Mouse (Mus musculus): ENCODE results near the gene Tmem132c.

Tmem132c gene

GRCm38 (mm10) chr5:127289659-127290058 is 48.1 kb downstream of the Tmem132c start:
- DNase-seq, result no peak

- DNase-seq, result no peak
Observed at GRCm38 (mm10) chr5:127290461-127291250, 49.0 kb downstream of the Tmem132c start.

GRCm38 (mm10) chr5:127291581-127291980 is 50.0 kb downstream of the Tmem132c start:
- DNase-seq, result no peak

GRCm38 (mm10) chr5:127293698-127294097 is 52.1 kb downstream of the Tmem132c start:
- DNase-seq, result no peak

- DNase-seq, result no peak
Observed at GRCm38 (mm10) chr5:127297461-127297860, 55.9 kb downstream of the Tmem132c start.

GRCm38 (mm10) chr5:127298060-127298459 is 56.5 kb downstream of the Tmem132c start:
- no peak for DNase-seq

GRCm38 (mm10) chr5:127299010-127299409 is 57.4 kb downstream of the Tmem132c start:
- no peak for DNase-seq

- DNase-seq, result peak; percentile 51
Observed at GRCm38 (mm10) chr5:127300597-127301254, 59.1 kb downstream of the Tmem132c start.

- DNase-seq, result no peak
Observed at GRCm38 (mm10) chr5:127305312-127305711, 63.7 kb downstream of the Tmem132c start.

- no peak for DNase-seq
Observed at GRCm38 (mm10) chr5:127305719-127306118, 64.1 kb downstream of the Tmem132c start.

GRCm38 (mm10) chr5:127306726-127307125 is 65.1 kb downstream of the Tmem132c start:
- no peak for DNase-seq

GRCm38 (mm10) chr5:127310318-127311004 is 68.9 kb downstream of the Tmem132c start:
- no peak for DNase-seq

GRCm38 (mm10) chr5:127311005-127311331 is 69.4 kb downstream of the Tmem132c start:
- no peak for DNase-seq

GRCm38 (mm10) chr5:127313634-127314033 is 72.0 kb downstream of the Tmem132c start:
- DNase-seq, result no peak

GRCm38 (mm10) chr5:127319096-127319779 is 77.6 kb downstream of the Tmem132c start:
- DNase-seq, result no peak

GRCm38 (mm10) chr5:127324645-127325044 is 83.0 kb downstream of the Tmem132c start:
- DNase-seq, result no peak

GRCm38 (mm10) chr5:127336048-127336907 is 94.7 kb downstream of the Tmem132c start:
- DNase-seq, result no peak

GRCm38 (mm10) chr5:127336908-127337265 is 95.3 kb downstream of the Tmem132c start:
- DNase-seq, result no peak

GRCm38 (mm10) chr5:127339016-127339435 is 97.4 kb downstream of the Tmem132c start:
- DNase-seq, result no peak

- DNase-seq, result no peak
Observed at GRCm38 (mm10) chr5:127341158-127341557, 99.5 kb downstream of the Tmem132c start.

- no peak for DNase-seq
Observed at GRCm38 (mm10) chr5:127344721-127345120, 103.1 kb downstream of the Tmem132c start.

GRCm38 (mm10) chr5:127346364-127346763 is 104.8 kb downstream of the Tmem132c start:
- no peak for DNase-seq
